Mouse (Mus musculus) cerebellum, adult 2 months (tissue): Measurements from ENCODE around the gene Cbx8. TPM values are rescaled to one million over a fixed set of nuclear protein-coding genes. Genes with fewer than 3 reads are reported as not detected.

Source experiments
- DNase-seq, 2 experiments: peaks; one replicate each; pipeline ENCODE4 v3.0.0; 2021
- H3K27ac ChIP-seq: fragments of 200-500 bp; 2 replicates; pipeline ENCODE4 v1.5.1; 2012; ENCODE audit warnings: low read length, control low read depth, inconsistent platforms; ENCODE audit not compliant: insufficient read depth
- H3K27me3 ChIP-seq: fragments of 200-500 bp; 2 replicates; pipeline ENCODE4 v1.6.1; 2012; ENCODE audit warnings: inconsistent platforms, mild to moderate bottlenecking, low read length, moderate library complexity; ENCODE audit not compliant: control insufficient read depth, insufficient read depth
- H3K4me1 ChIP-seq: fragments of 200-500 bp; 2 replicates; pipeline ENCODE4 v1.6.1; 2011; ENCODE audit warnings: low read length; ENCODE audit not compliant: control insufficient read depth, insufficient read depth
- H3K4me3 ChIP-seq: fragments of 200-500 bp; replicated peaks from 2 replicates; pipeline ENCODE3; 2011; ENCODE audit warnings: mild to moderate bottlenecking, low read depth, low read length, control low read depth; ENCODE audit not compliant: insufficient read depth
- CTCF ChIP-seq: fragments of 200-500 bp; IDR thresholded peaks from 2 replicates; pipeline ENCODE4 v1.5.1; 2011; ENCODE audit warnings: low read depth, mild to moderate bottlenecking, control low read depth, low read length, moderate library complexity, borderline replicate concordance; ENCODE audit not compliant: insufficient read depth
- POLR2A ChIP-seq: fragments of 200-500 bp; IDR thresholded peaks from 2 replicates; pipeline ENCODE4 v1.6.1; 2011; ENCODE audit warnings: low read length, control low read depth, borderline replicate concordance; ENCODE audit not compliant: insufficient read depth
- WGBS: fragments of 180-500 bp; shearing (Covaris S2); methylation state at CpG from one replicate; pipeline ENCODE4 v1.1.7; 2018; 5-methylcytosine and 5-hydroxymethylcytosine counted together
- polyA plus RNA-seq: library from polyadenylated mRNA; depleted of rRNA; stranded (reverse); fragments of >200 nt; gene quantifications from 2 replicates; pipeline ENCODE4 v1.2.3, GENCODE M21; 2012

The Cbx8 gene
- polyA plus RNA-seq, 1 experiment: 8.7 TPM

GRCm38 (mm10) chr11:119022895-119023615 lies 17.7 kb downstream of the Cbx8 start, which contains the start of gene Cbx2:
Cbx2 (plus strand) TSS chr11:119022962.
- Histone ChIP-seq H3K4me1 (peaks cover 9% of the 10 kb centered on the region; the same call in 1 of the 2 replicates), H3K27ac (no peak within 1 kb of the TSS), H3K27me3 (no peaks in the 10 kb centered on the region), H3K4me3 (peak within 1 kb of the TSS; percentile 69)
- under 1% methylated on average over 99 of the region's 99 CpGs for WGBS
- peak; percentile 86 to 87 for DNase-seq
- TF ChIP-seq CTCF (no peak), POLR2A (peak; percentile 38; the same call in 1 of the 2 replicates)

GRCm38 (mm10) chr11:119022068-119022894 lies 18.5 kb downstream of the Cbx8 start:
- 9% methylated on average over 42 of the region's 42 CpGs for WGBS
- TF ChIP-seq CTCF: peak; percentile 36; the same call in 1 of the 2 replicates
- TF ChIP-seq POLR2A: no peak
- no peak for DNase-seq
- Histone ChIP-seq H3K4me1 (peaks cover 9% of the 10 kb centered on the region; the same call in 1 of the 2 replicates), H3K27ac (no peak overlapping the region), H3K27me3 (no peaks in the 10 kb centered on the region), H3K4me3 (peak overlapping the region; percentile 51)

GRCm38 (mm10) chr11:119021180-119021579 lies 19.6 kb downstream of the Cbx8 start:
- H3K4me1 ChIP-seq: peaks cover 9% of the 10 kb centered on the region; the same call in 1 of the 2 replicates
- no peak for DNase-seq
- no peak overlapping the region for H3K27ac ChIP-seq
- no peaks in the 10 kb centered on the region for H3K27me3 ChIP-seq
- no peak overlapping the region for H3K4me3 ChIP-seq
- TF ChIP-seq CTCF: no peak
- no peak for TF ChIP-seq POLR2A
- WGBS: 92% methylated on average over 7 of the region's 7 CpGs

GRCm38 (mm10) chr11:119017506-119017905 lies 23.3 kb downstream of the Cbx8 start:
- WGBS: 83% methylated on average over 7 of the region's 7 CpGs

GRCm38 (mm10) chr11:119014455-119014854 lies 26.3 kb downstream of the Cbx8 start:
- TF ChIP-seq CTCF (no peak), POLR2A (no peak)
- H3K4me1 ChIP-seq: no peaks in the 10 kb centered on the region
- 35% methylated on average over 7 of the region's 7 CpGs for WGBS

More at GRCm38 (mm10) chr11:119017506-119017905, 23.3 kb downstream of the Cbx8 start:
- TF ChIP-seq POLR2A (no peak), CTCF (no peak)
- Histone ChIP-seq H3K4me1 (no peaks in the 10 kb centered on the region), H3K27ac (no peak overlapping the region), H3K27me3 (no peaks in the 10 kb centered on the region), H3K4me3 (no peak overlapping the region)
- DNase-seq: no peak

DNA sequence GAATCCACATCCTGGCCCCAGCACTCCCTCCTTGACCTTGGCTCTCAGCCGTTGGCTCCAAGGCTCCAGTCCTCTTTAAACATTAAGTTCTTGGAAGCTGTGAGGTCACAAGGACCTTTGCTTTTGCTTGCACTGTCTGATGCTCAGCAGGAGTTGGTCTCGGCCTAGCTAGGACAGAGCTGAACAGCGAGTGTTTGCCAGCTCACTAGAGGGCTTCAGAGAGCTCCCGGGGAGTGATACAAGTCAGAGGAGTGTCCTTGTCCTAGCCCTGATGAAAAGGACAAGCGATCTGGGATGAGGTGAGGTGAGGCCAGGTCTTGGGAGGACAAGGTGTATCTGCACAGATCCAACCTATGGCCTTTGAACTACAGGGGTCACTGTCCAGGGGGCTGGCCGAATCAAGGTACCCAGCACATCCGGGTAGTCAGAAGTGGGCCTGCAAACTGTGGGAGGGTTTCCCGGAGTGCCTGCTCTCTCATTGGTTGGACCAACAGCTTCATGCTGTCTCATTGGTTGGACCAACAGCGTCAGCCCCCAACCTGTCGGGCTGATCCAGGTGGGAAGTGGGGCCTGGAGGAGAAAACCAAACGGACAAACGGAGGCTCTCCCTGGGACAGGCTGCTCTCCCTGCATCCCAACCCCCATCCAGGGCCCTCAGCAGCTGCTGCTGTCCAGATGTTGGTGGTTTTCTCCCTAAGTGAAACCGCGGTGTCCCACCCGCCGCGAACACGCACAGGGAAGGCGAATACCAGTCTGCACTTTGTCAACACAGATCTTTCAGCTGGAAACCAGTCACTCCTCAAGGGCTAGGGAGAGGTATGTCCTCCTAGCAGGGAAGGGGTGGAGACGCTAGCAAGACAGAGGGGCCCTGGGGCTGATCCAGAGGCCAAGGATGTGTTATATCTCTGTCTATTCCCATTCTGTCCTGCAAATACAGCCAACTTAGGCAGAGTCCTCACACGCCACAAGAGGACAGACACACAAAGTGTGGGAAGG lies 33.0 kb downstream of the Cbx8 start:
- no peaks in the 10 kb centered on the region for H3K4me1 ChIP-seq
- 46% methylated on average over 21 of the region's 21 CpGs for WGBS
- no peak overlapping the region for H3K27ac ChIP-seq
- no peaks in the 10 kb centered on the region for H3K27me3 ChIP-seq
- DNase-seq: no peak
- no peak overlapping the region for H3K4me3 ChIP-seq
- TF ChIP-seq POLR2A: no peak

More at GRCm38 (mm10) chr11:119014455-119014854, 26.3 kb downstream of the Cbx8 start:
- Histone ChIP-seq H3K27me3 (no peaks in the 10 kb centered on the region), H3K27ac (no peak overlapping the region), H3K4me3 (no peak overlapping the region)
- no peak for DNase-seq

- Histone ChIP-seq H3K27me3 (no peaks in the 10 kb centered on the region), H3K4me3 (no peak overlapping the region), H3K4me1 (no peaks in the 10 kb centered on the region), H3K27ac (no peak overlapping the region)
- TF ChIP-seq CTCF: no peak
- TF ChIP-seq POLR2A: no peak
- DNase-seq: no peak
- WGBS: 58% methylated on average over 3 of the region's 3 CpGs
These were observed 34.3 kb downstream of the Cbx8 start for GRCm38 (mm10) chr11:119006462-119006861.
